Mouse (Mus musculus): ENCODE measurements at regions not wholly inside any gene's neighbourhood (a gene's known extent, or its start where the extent isn't known, plus 50 kb on each side); places are given as distances from the start of the nearest gene placed in this dataset.

DNA sequence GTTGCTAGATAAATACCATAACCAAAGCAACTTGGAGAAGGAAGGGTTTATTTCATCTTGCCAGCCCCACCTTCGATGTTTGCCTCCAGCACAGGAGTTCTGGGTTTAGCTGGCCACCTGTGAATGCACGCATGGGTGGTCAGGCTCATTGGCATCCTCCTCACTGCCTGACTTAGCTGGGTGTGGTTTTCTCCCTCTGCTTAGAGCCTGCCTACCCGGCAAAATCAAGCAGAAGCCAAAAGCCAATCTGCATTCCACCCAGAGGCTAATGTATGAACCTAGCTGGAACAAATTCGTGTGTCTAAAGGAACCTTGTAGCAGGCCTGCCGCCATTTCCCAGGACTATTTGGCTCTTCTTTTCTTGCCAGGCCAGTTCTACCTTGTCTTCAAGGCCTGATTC lies 58.7 kb upstream of the Sox13 start:
- ATAC-seq (replicated peaks; ENCODE audit: poor library complexity), result no peak

DNA sequence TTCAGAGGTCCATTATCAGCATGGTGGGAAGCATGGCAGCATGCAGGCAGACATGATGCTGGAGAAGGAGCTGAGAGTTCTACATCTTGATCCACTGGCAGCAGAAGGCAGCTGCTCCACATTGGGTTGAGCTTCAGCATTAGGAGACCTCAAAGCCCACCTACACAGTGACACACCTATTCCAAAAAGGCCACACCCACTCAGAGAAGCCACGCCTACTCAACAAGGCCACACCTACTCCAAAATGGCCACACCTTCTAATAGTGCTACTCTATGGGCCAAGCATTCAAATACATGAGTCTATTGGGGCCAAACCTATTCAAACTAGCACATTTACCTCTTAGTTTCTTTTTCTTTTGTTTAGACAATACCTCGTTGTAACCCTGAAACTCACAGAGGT lies 50.4 kb upstream of the Sox13 start:
- ATAC-seq (replicated peaks; ENCODE audit: poor library complexity), result no peak

All from megakaryocyte progenitor cell, adult 5-6 weeks (primary cell).